Mouse (Mus musculus): Measurements from ENCODE around the gene Nagpa. TPM values are rescaled to one million over a fixed set of nuclear protein-coding genes. Genes with fewer than 3 reads are reported as not detected.

Gene Nagpa
- polyA plus RNA-seq, 1 experiment from 2014 or later: 21.2 TPM

- peaks cover 3% of the 10 kb centered on the region for H3K27me3 ChIP-seq
- 62% methylated on average over 4 of the region's 4 CpGs for WGBS
- no peak overlapping the region for H3K9ac ChIP-seq
- no peaks in the 10 kb centered on the region for H3K9me3 ChIP-seq (replicated peaks)
- 0 out of 2 replicates have a peak, but pooled peaks cover 4% of the 10 kb centered on the region for H3K4me1 ChIP-seq
- H3K36me3 ChIP-seq: no peaks in the 10 kb centered on the region
- H3K4me2 ChIP-seq: no peak overlapping the region
- ATAC-seq (replicated peaks; ENCODE audit: low FRiP score): no peak
- H3K4me3 ChIP-seq (replicated peaks): no peak overlapping the region
- no peak overlapping the region for H3K27ac ChIP-seq
Observed at GRCm38 (mm10) chr16:5221403-5221802, 17.6 kb upstream of the Nagpa start.

GRCm38 (mm10) chr16:5217341-5218133 is 13.7 kb upstream of the Nagpa start:
- 66% methylated on average over 5 of the region's 5 CpGs for WGBS
- Histone ChIP-seq H3K4me3 (replicated peaks) (no peak overlapping the region), H3K36me3 (no peaks in the 10 kb centered on the region), H3K4me2 (no peak overlapping the region), H3K9ac (no peak overlapping the region), H3K27me3 (peaks cover 3% of the 10 kb centered on the region), H3K9me3 (replicated peaks) (no peaks in the 10 kb centered on the region), H3K27ac (no peak overlapping the region), H3K4me1 (0 out of 2 replicates have a peak, but pooled peaks cover 4% of the 10 kb centered on the region)
- peak; percentile 56; the same call in 1 of the 2 replicates for ATAC-seq (replicated peaks; ENCODE audit: low FRiP score)

- 54% methylated on average over 6 of the region's 6 CpGs for WGBS
- Histone ChIP-seq H3K36me3 (no peaks in the 10 kb centered on the region), H3K27ac (no peak overlapping the region), H3K4me2 (no peak overlapping the region), H3K9ac (no peak overlapping the region), H3K4me3 (replicated peaks) (no peak overlapping the region), H3K4me1 (0 out of 2 replicates have a peak, but pooled peaks cover 4% of the 10 kb centered on the region), H3K9me3 (replicated peaks) (no peaks in the 10 kb centered on the region), H3K27me3 (peaks cover 3% of the 10 kb centered on the region)
- no peak for ATAC-seq (replicated peaks; ENCODE audit: low FRiP score)
Observed at GRCm38 (mm10) chr16:5216686-5217085, 12.9 kb upstream of the Nagpa start.

DNA sequence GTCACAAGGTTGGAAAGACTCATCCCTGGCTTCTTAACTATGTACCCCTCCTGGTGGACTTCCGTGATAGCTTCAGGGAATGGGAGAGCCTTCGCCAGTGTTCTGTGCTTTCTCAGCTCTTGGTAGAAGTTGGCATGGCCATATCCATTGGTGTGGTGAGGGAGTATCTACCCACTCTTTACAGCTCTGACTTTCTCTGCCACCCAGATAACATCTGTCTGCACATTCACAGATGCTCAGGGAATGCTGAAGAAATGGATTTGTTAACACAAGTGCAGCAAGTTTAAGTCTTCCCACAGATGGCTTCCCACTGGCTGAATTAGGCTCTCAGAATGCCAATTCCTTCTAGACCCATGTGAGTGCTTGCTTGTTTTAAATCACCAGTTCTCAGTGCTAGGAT is 10.3 kb upstream of the Nagpa start:
- 92% methylated on average over 2 of the region's 2 CpGs for WGBS
- Histone ChIP-seq H3K27ac (no peak overlapping the region), H3K9ac (no peak overlapping the region), H3K4me1 (0 out of 2 replicates have a peak, but pooled peaks cover 4% of the 10 kb centered on the region), H3K9me3 (replicated peaks) (no peaks in the 10 kb centered on the region), H3K27me3 (no peaks in the 10 kb centered on the region; the same call in 1 of the 2 replicates), H3K4me2 (no peak overlapping the region), H3K4me3 (replicated peaks) (no peak overlapping the region), H3K36me3 (no peaks in the 10 kb centered on the region)
- no peak for ATAC-seq (replicated peaks; ENCODE audit: low FRiP score)

DNA sequence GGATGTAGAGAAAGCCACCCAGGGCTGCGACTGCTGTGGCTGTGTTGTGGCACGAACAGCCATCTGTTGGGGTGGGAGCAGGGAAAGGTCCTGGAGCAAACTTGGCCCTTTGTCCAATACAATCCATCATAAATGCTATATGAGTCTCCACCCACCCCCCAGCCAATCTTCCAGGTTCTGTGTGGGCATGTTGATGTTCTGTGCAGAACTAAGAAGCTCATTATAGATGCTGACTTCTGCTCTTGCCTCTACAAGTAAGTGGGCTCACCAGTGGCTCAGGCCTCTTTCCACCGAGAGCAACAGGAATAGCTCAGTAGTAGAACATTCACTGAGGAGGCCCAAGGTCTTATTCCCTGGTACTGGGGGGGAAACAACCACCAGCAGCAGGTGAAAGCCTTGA is 8.3 kb upstream of the Nagpa start:
- Histone ChIP-seq H3K9me3 (replicated peaks) (no peaks in the 10 kb centered on the region), H3K9ac (no peak overlapping the region), H3K36me3 (no peaks in the 10 kb centered on the region), H3K27ac (no peak overlapping the region), H3K4me3 (replicated peaks) (no peak overlapping the region), H3K4me2 (no peak overlapping the region), H3K27me3 (no peaks in the 10 kb centered on the region), H3K4me1 (no peaks in the 10 kb centered on the region)
- WGBS: 79% methylated on average over 3 of the region's 3 CpGs
- no peak for ATAC-seq (replicated peaks; ENCODE audit: low FRiP score)

GRCm38 (mm10) chr16:5210365-5210764 is 6.6 kb upstream of the Nagpa start:
- Histone ChIP-seq H3K9ac (no peak overlapping the region), H3K9me3 (replicated peaks) (no peaks in the 10 kb centered on the region), H3K4me1 (no peaks in the 10 kb centered on the region), H3K27ac (no peak overlapping the region), H3K4me2 (no peak overlapping the region), H3K27me3 (no peaks in the 10 kb centered on the region), H3K4me3 (replicated peaks) (no peak overlapping the region), H3K36me3 (no peaks in the 10 kb centered on the region)
- 72% methylated on average over 2 of the region's 2 CpGs for WGBS
- no peak for ATAC-seq (replicated peaks; ENCODE audit: low FRiP score)

DNA sequence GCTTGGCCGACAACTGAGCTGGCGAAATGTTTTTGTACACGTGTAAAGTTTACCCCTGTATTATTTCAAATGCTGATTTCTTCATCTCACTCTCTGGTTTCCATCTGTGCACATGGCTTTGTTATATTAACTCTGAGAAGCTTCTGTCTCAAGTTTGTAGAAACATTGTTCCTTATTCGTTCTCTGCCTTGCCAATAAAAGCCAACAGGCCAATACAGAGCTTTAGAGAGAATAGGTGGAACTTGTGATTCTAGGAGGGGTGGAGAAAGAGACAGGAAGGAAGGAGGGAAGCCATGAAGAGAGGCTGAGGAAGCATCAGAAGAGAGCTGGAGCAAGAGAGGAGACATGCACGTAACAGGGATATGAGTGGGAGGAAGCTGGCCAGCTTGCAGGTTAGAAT is 2.2 kb upstream of the Nagpa start:
- ATAC-seq (replicated peaks; ENCODE audit: low FRiP score): no peak
- H3K27ac ChIP-seq: no peak overlapping the region
- H3K9ac ChIP-seq: no peak overlapping the region
- no peaks in the 10 kb centered on the region for H3K27me3 ChIP-seq
- H3K4me3 ChIP-seq (replicated peaks): no peak overlapping the region
- H3K4me1 ChIP-seq: peaks cover 15% of the 10 kb centered on the region
- no peaks in the 10 kb centered on the region for H3K9me3 ChIP-seq (replicated peaks)
- H3K4me2 ChIP-seq: no peak overlapping the region
- 67% methylated on average over 5 of the region's 5 CpGs for WGBS
- 0 out of 2 replicates have a peak, but pooled peaks cover 4% of the 10 kb centered on the region for H3K36me3 ChIP-seq

DNA sequence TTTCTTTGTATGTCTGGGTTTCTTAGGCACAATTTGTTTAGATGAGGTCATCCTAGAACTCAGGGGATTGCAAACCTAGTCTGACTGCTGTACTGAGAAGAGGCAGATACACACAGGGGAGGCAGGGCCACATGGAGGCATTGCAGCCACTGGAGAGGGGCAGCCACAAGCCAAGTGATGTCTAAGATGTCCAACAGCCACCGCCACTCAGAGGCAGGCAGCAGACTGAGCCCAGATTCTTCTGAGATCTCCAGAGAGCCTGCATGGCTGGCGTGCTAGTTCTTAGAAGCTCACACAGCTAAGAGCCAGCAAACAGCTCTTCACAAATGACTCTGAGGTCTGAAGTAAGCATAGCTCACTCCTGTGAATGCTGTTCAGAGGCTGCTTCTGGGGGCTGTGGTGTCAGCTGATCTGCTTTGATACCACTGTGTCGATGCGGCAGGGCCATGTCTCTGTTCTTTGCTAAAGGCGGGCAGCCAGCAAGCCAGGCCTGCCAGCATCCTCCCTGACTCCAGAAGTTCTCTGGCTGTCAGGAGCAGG is 1.7 kb upstream of the Nagpa start:
- no peak overlapping the region for H3K9ac ChIP-seq
- no peaks in the 10 kb centered on the region for H3K9me3 ChIP-seq (replicated peaks)
- peaks cover 15% of the 10 kb centered on the region for H3K4me1 ChIP-seq
- WGBS: 89% methylated on average over 5 of the region's 5 CpGs
- no peak overlapping the region for H3K4me3 ChIP-seq (replicated peaks)
- no peak overlapping the region for H3K27ac ChIP-seq
- ATAC-seq (replicated peaks; ENCODE audit: low FRiP score): no peak
- H3K27me3 ChIP-seq: no peaks in the 10 kb centered on the region
- H3K4me2 ChIP-seq: no peak overlapping the region
- 0 out of 2 replicates have a peak, but pooled peaks cover 4% of the 10 kb centered on the region for H3K36me3 ChIP-seq

DNA sequence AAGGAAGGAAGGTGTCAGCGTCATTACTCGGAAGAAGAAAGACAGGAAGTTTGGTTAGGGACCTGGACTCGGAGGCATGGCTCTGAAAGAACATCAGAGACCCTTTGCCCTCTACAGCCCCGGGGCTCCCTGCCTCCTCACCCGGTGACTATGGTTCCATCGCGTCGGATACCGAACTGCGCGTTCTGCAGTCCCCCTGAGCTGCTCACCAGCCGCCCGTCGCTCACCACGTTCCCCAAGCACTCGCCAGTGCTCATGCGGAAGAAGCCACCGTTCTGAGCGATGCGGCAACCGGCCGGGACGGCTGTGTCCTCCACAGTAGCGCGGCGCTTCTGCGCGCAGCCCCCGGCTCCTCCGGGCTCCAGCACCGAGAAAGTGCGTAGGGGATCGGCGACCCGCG is 612 bp downstream of the Nagpa start:
- Histone ChIP-seq H3K4me3 (replicated peaks) (peak overlapping the region; percentile 96), H3K4me1 (peaks cover 15% of the 10 kb centered on the region), H3K27me3 (no peaks in the 10 kb centered on the region), H3K27ac (no peak overlapping the region), H3K9ac (peak overlapping the region; percentile 60), H3K36me3 (peaks cover 22% of the 10 kb centered on the region), H3K4me2 (peak overlapping the region; percentile 89), H3K9me3 (replicated peaks) (no peaks in the 10 kb centered on the region)
- under 1% methylated on average over 36 of the region's 36 CpGs for WGBS
- peak; percentile 47 for ATAC-seq (replicated peaks; ENCODE audit: low FRiP score)

DNA sequence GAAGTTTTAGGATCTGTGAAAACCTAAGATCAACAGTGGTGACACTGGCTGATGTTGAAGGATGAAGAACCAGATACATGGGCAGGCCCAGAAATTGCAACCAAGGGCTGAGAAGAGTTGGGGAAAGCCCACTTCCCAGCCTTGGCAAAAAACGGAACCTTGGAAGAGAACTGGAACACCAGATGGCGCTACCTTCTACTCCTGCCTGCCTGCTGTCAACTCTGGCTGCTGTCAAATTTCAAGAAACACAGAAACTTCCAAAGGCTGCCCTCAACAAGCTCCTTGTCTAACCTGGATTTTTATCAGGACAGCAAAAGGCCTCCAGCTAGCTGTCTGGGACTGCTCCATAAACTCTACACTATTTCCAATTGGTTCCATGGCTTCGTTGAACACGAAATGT is 1.1 kb downstream of the Nagpa start:
- Histone ChIP-seq H3K36me3 (peaks cover 28% of the 10 kb centered on the region), H3K9ac (no peak overlapping the region), H3K4me1 (peaks cover 15% of the 10 kb centered on the region), H3K27ac (no peak overlapping the region), H3K4me3 (replicated peaks) (peak overlapping the region; percentile 96), H3K27me3 (no peaks in the 10 kb centered on the region), H3K9me3 (replicated peaks) (no peaks in the 10 kb centered on the region), H3K4me2 (peak overlapping the region; percentile 89)
- ATAC-seq (replicated peaks; ENCODE audit: low FRiP score): no peak
- 12% methylated on average over 4 of the region's 4 CpGs for WGBS

DNA sequence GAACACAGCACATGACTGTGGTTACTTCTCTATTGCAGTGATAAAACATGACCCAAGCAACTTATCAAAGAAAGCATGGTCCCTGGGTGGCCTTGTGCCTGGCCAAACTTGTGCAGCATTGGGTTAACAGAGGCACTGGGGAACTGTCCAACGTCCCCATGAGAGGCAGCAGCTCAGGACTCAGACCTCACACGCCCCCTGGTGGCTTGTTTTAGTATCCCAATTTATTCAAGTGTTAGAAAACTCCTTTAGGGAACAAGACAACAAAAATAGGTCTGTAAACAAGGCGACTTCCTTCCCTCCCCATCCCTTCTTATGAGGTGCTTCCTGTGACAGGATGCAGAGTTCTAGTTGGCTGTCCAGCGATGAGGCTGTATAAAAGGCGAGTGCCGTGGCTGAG is 8.7 kb downstream of the Nagpa start:
- 30% methylated on average over 6 of the region's 6 CpGs for WGBS
- H3K27ac ChIP-seq: no peak overlapping the region

GRCm38 (mm10) chr16:5186234-5186633 is 17.6 kb downstream of the Nagpa start:
- no peak for ATAC-seq (replicated peaks; ENCODE audit: low FRiP score)
- Histone ChIP-seq H3K9me3 (replicated peaks) (no peaks in the 10 kb centered on the region), H3K4me3 (replicated peaks) (no peak overlapping the region), H3K27ac (no peak overlapping the region), H3K4me2 (no peak overlapping the region), H3K36me3 (no peaks in the 10 kb centered on the region), H3K9ac (no peak overlapping the region), H3K27me3 (0 out of 2 replicates have a peak, but pooled peaks cover 3% of the 10 kb centered on the region), H3K4me1 (no peaks in the 10 kb centered on the region)
- WGBS: 76% methylated on average over 7 of the region's 7 CpGs

More for the DNA sequence above, 8.7 kb downstream of the Nagpa start:
- H3K27me3 ChIP-seq: no peaks in the 10 kb centered on the region
- ATAC-seq (replicated peaks; ENCODE audit: low FRiP score): no peak
- H3K36me3 ChIP-seq: peaks cover 26% of the 10 kb centered on the region
- no peaks in the 10 kb centered on the region for H3K9me3 ChIP-seq (replicated peaks)
- no peak overlapping the region for H3K9ac ChIP-seq
- no peak overlapping the region for H3K4me2 ChIP-seq
- H3K4me3 ChIP-seq (replicated peaks): no peak overlapping the region
- no peaks in the 10 kb centered on the region for H3K4me1 ChIP-seq
